Mouse (Mus musculus) mesoderm, embryonic 11.5 days (tissue): ENCODE measurements around the gene Tmem132c.

Source experiments
- DNase-seq: peaks from one replicate; pipeline ENCODE4 v3.0.0-alpha.2; 2012; ENCODE audit warnings: low read depth, low spot score

Tmem132c gene

GRCm38 (mm10) chr5:127595676-127596075 lies 354.1 kb downstream of the Tmem132c start:
- no peak for DNase-seq

GRCm38 (mm10) chr5:127596862-127597261 lies 355.3 kb downstream of the Tmem132c start:
- DNase-seq: no peak

- DNase-seq: no peak
Observed at GRCm38 (mm10) chr5:127602996-127603395, 361.4 kb downstream of the Tmem132c start.

GRCm38 (mm10) chr5:127607507-127607906 lies 365.9 kb downstream of the Tmem132c start:
- DNase-seq: no peak

GRCm38 (mm10) chr5:127609191-127609714 lies 367.6 kb downstream of the Tmem132c start:
- no peak for DNase-seq

GRCm38 (mm10) chr5:127610787-127611509 lies 369.3 kb downstream of the Tmem132c start:
- DNase-seq: no peak

GRCm38 (mm10) chr5:127611881-127612280 lies 370.3 kb downstream of the Tmem132c start:
- no peak for DNase-seq

GRCm38 (mm10) chr5:127612397-127612796 lies 370.8 kb downstream of the Tmem132c start:
- no peak for DNase-seq
